Mouse (Mus musculus) embryonic facial prominence, embryonic 12.5 days (tissue): ENCODE measurements around the gene Srgap1. TPM values are rescaled to one million over a fixed set of nuclear protein-coding genes. Genes with fewer than 3 reads are reported as not detected.

ENCODE experiments used
- ATAC-seq: fragments of 200-750 bp; cut with Nextera tagmentation; 2 replicates; pipeline ENCODE4 v1.8.0; 2017; ENCODE audit not compliant: insufficient number of reproducible peaks, insufficient read depth, low FRiP score, low TSS enrichment
- H3K27ac ChIP-seq: fragments of 300-500 bp; sonication (generic); 2 replicates; pipeline ENCODE4 v1.5.1; 2016; ENCODE audit warnings: mild to moderate bottlenecking
- H3K27me3 ChIP-seq: fragments of 300-500 bp; sonication (generic); 2 replicates; pipeline ENCODE4 v1.6.1; 2016; ENCODE audit warnings: mild to moderate bottlenecking, moderate library complexity
- H3K36me3 ChIP-seq: fragments of 300-500 bp; sonication (generic); 2 replicates; pipeline ENCODE4 v1.6.1; 2016; ENCODE audit warnings: mild to moderate bottlenecking
- H3K4me1 ChIP-seq: fragments of 300-500 bp; sonication (generic); 2 replicates; pipeline ENCODE4 v1.6.1; 2016
- H3K4me2 ChIP-seq: fragments of 300-500 bp; sonication (generic); replicated peaks from 2 replicates; pipeline ENCODE4 v1.6.1; 2016; ENCODE audit warnings: mild to moderate bottlenecking, moderate library complexity
- H3K4me3 ChIP-seq: fragments of 300-500 bp; sonication (generic); 2 replicates; pipeline ENCODE4 v1.5.1; 2016; ENCODE audit warnings: mild to moderate bottlenecking
- H3K9ac ChIP-seq: fragments of 300-500 bp; sonication (generic); 2 replicates; pipeline ENCODE4 v1.6.1; 2016; ENCODE audit warnings: mild to moderate bottlenecking, moderate library complexity
- H3K9me3 ChIP-seq: fragments of 300-500 bp; sonication (generic); 2 replicates; pipeline ENCODE4 v1.6.1; 2016; ENCODE audit warnings: mild to moderate bottlenecking, moderate library complexity
- WGBS: fragments of 180-500 bp; shearing (Covaris S2); methylation state at CpG from one replicate; pipeline ENCODE4 v1.1.7; 2016; 5-methylcytosine and 5-hydroxymethylcytosine counted together
- polyA plus RNA-seq: library from polyadenylated mRNA; unstranded; fragments of >200 nt; fragmentation: Nextera tagmentation; extraction: Ambion mirVana; gene quantifications from 2 replicates; pipeline ENCODE4 v1.2.1, GENCODE M21; 2016

Srgap1 gene
- polyA plus RNA-seq, 1 experiment from 2014 or later, result 19.6 TPM

DNA sequence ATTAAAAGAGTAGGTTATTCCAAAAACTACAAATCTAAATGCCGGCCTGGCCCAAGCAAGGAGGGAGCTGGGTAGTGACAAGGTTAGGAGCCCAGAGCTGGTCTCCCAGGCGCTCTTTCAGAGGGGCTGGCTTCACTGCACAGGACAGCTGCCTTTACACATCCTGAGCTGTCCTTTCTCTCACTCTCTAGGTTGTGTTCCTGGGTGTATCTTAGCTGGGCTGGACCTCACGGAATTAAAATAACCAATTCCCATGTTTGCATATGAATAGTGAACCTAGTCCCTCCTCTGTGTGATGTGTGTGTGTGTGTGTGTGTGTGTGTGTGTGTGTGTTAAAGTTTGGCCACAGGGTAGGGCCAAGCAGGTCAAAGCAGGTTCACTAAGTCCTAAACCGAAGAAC lies 2.2 kb downstream of the Srgap1 start:
- no peak overlapping the region; the same call in 1 of the 2 replicates for H3K4me2 ChIP-seq

GRCm38 (mm10) chr10:122040372-122040771 lies 6.7 kb downstream of the Srgap1 start:
- Histone ChIP-seq H3K4me1 (0 out of 2 replicates have a peak, but pooled peaks cover 5% of the 10 kb centered on the region), H3K9me3 (no peaks in the 10 kb centered on the region), H3K9ac (no peak overlapping the region), H3K4me2 (no peak overlapping the region), H3K27ac (no peak overlapping the region), H3K4me3 (no peak overlapping the region), H3K27me3 (no peaks in the 10 kb centered on the region), H3K36me3 (peaks cover 5% of the 10 kb centered on the region)
- ATAC-seq, result no peak
- WGBS, result 41% methylated on average over 4 of the region's 4 CpGs

More for the DNA sequence above, 2.2 kb downstream of the Srgap1 start:
- Histone ChIP-seq H3K9ac (no peak overlapping the region; the same call in 1 of the 2 replicates), H3K36me3 (no peaks in the 10 kb centered on the region), H3K4me1 (peaks cover 13% of the 10 kb centered on the region), H3K4me3 (no peak overlapping the region), H3K27ac (no peak overlapping the region), H3K27me3 (no peaks in the 10 kb centered on the region), H3K9me3 (no peaks in the 10 kb centered on the region)
- WGBS, result 74% methylated on average over 4 of the region's 4 CpGs
- ATAC-seq, result no peak

DNA sequence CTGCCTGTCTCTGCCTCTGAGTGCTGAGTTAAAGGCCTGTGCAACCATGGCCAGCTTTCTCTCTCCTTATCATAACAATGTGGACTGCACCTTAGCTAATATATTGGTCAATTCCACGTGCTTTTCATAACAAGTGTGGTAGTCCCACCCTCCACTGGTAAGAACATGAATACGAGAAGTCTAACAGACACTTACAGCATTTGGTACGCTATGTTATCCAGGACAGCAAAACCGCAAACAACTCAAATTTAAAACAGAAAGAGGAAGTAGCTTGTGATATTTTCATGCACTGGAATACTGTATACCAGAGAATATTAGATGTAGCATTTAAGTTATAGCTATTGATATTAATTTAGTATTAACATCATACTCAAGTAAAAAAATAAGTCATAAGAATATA lies 7.5 kb downstream of the Srgap1 start:
- Histone ChIP-seq H3K4me3 (no peak overlapping the region), H3K27me3 (no peaks in the 10 kb centered on the region), H3K4me1 (0 out of 2 replicates have a peak, but pooled peaks cover under 1% of the 10 kb centered on the region), H3K27ac (no peak overlapping the region), H3K9ac (no peak overlapping the region), H3K36me3 (peaks cover 5% of the 10 kb centered on the region), H3K4me2 (no peak overlapping the region), H3K9me3 (no peaks in the 10 kb centered on the region)
- WGBS, result 88% methylated on average over 4 of the region's 4 CpGs
- no peak for ATAC-seq

- 59% methylated on average over 3 of the region's 3 CpGs for WGBS
- no peak for ATAC-seq
These were observed 8.6 kb downstream of the Srgap1 start for GRCm38 (mm10) chr10:122038554-122038953.

GRCm38 (mm10) chr10:122033271-122033670 lies 13.8 kb downstream of the Srgap1 start:
- H3K4me1 ChIP-seq, result no peaks in the 10 kb centered on the region; the same call in 1 of the 2 replicates
- no peak overlapping the region for H3K27ac ChIP-seq
- H3K9me3 ChIP-seq, result no peaks in the 10 kb centered on the region
- no peak for ATAC-seq
- H3K27me3 ChIP-seq, result no peaks in the 10 kb centered on the region
- WGBS, result 68% methylated on average over 5 of the region's 5 CpGs
- no peak overlapping the region for H3K4me3 ChIP-seq
- H3K4me2 ChIP-seq, result no peak overlapping the region
- H3K36me3 ChIP-seq, result peaks cover 5% of the 10 kb centered on the region
- no peak overlapping the region for H3K9ac ChIP-seq

More at GRCm38 (mm10) chr10:122038554-122038953, 8.6 kb downstream of the Srgap1 start:
- Histone ChIP-seq H3K9me3 (no peaks in the 10 kb centered on the region), H3K36me3 (peaks cover 5% of the 10 kb centered on the region), H3K9ac (no peak overlapping the region), H3K4me2 (no peak overlapping the region), H3K4me1 (no peaks in the 10 kb centered on the region), H3K27ac (no peak overlapping the region), H3K4me3 (no peak overlapping the region), H3K27me3 (no peaks in the 10 kb centered on the region)

DNA sequence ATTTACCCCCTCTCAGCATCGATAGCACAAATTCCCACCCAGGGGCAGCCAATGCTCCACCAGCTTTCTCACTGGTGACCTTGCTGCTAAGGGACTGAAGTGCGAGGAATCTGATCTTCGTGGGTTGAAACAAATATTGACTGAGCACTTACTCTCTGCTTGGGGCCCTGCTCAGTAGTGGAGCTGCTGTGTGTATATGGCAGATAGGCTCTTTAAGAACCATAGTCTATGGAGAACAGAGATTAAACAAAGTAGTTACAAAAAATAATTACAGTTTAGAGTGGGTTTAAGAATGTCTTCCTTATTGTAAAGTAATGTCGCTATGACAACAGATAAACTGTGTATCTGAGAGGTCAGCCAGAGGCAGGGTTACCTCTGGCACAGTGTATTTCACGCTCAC lies 16.7 kb downstream of the Srgap1 start:
- Histone ChIP-seq H3K27me3 (no peaks in the 10 kb centered on the region), H3K9ac (no peak overlapping the region), H3K4me1 (no peaks in the 10 kb centered on the region; the same call in 1 of the 2 replicates), H3K9me3 (no peaks in the 10 kb centered on the region), H3K4me2 (no peak overlapping the region), H3K27ac (no peak overlapping the region), H3K36me3 (no peaks in the 10 kb centered on the region), H3K4me3 (no peak overlapping the region)
- ATAC-seq, result no peak
- WGBS, result 82% methylated on average over 5 of the region's 5 CpGs

DNA sequence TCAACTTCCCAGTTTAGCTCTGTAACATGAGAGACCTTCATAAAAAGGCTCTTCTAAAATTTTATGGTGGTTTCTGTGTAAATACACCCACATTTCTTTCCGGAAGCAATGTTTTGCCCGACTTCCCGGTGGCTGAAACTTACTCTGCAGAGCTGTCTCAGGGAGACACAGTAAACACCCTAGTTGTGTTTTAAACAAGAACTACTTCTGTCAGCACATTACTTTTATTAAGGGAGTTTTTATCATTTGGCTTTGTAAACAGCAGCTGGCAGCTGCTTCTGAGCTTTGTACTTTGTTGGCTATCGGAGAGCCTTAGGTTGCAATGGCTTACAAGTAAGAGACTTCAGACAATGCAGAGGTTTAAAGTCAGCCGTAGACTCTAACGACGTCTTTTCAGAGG lies 17.4 kb downstream of the Srgap1 start:
- no peaks in the 10 kb centered on the region; the same call in 1 of the 2 replicates for H3K4me1 ChIP-seq
- no peak overlapping the region for H3K4me3 ChIP-seq
- H3K36me3 ChIP-seq, result no peaks in the 10 kb centered on the region
- no peak overlapping the region for H3K4me2 ChIP-seq
- no peaks in the 10 kb centered on the region for H3K27me3 ChIP-seq
- WGBS, result 68% methylated on average over 7 of the region's 7 CpGs
- no peak overlapping the region for H3K9ac ChIP-seq
- H3K27ac ChIP-seq, result no peak overlapping the region
- no peak for ATAC-seq
- H3K9me3 ChIP-seq, result no peaks in the 10 kb centered on the region

- peaks cover 4% of the 10 kb centered on the region; the same call in 1 of the 2 replicates for H3K9me3 ChIP-seq
- no peaks in the 10 kb centered on the region for H3K27me3 ChIP-seq
- no peak overlapping the region for H3K4me3 ChIP-seq
- no peak overlapping the region for H3K9ac ChIP-seq
- peaks cover 4% of the 10 kb centered on the region for H3K36me3 ChIP-seq
- WGBS, result 87% methylated on average over 6 of the region's 6 CpGs
- H3K4me1 ChIP-seq, result no peaks in the 10 kb centered on the region
- H3K27ac ChIP-seq, result no peak overlapping the region
- ATAC-seq, result no peak; the same call in 1 of the 2 replicates
- H3K4me2 ChIP-seq, result no peak overlapping the region
These were observed 21.9 kb downstream of the Srgap1 start for GRCm38 (mm10) chr10:122025198-122025597.

- ATAC-seq, result no peak
- no peak overlapping the region for H3K4me3 ChIP-seq
- 90% methylated on average over 5 of the region's 5 CpGs for WGBS
These were observed 26.2 kb downstream of the Srgap1 start for GRCm38 (mm10) chr10:122020906-122021305.

DNA sequence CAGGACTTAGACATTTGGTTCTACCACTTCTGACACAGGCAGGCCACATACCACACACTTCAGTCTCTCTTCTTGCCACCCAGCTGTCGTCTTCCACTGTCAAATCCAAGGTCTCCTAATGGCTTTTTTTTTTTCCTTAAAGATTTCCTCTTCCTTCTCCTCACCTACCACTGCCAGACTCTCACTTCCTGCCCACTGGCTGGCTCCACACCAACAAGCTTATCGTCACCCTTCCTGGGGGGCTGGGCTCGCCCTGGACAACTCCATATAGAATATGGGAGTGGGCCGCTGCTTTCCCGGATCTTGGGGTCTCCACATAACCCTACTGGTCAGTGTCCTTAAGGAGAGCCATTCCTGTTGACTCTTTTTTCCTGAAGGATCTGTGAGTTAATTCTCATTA lies 26.9 kb downstream of the Srgap1 start:
- Histone ChIP-seq H3K36me3 (peaks cover 4% of the 10 kb centered on the region), H3K27ac (no peak overlapping the region), H3K27me3 (no peaks in the 10 kb centered on the region), H3K4me2 (no peak overlapping the region), H3K9me3 (peaks cover 4% of the 10 kb centered on the region; the same call in 1 of the 2 replicates), H3K4me3 (no peak overlapping the region), H3K4me1 (peaks cover 14% of the 10 kb centered on the region), H3K9ac (no peak overlapping the region)
- no peak for ATAC-seq
- 85% methylated on average over 5 of the region's 5 CpGs for WGBS

More at GRCm38 (mm10) chr10:122020906-122021305, 26.2 kb downstream of the Srgap1 start:
- peaks cover 4% of the 10 kb centered on the region; the same call in 1 of the 2 replicates for H3K9me3 ChIP-seq
- H3K27me3 ChIP-seq, result no peaks in the 10 kb centered on the region
- H3K9ac ChIP-seq, result no peak overlapping the region
- H3K4me1 ChIP-seq, result peaks cover 14% of the 10 kb centered on the region
- peaks cover 4% of the 10 kb centered on the region for H3K36me3 ChIP-seq
- no peak overlapping the region for H3K4me2 ChIP-seq
- H3K27ac ChIP-seq, result no peak overlapping the region

DNA sequence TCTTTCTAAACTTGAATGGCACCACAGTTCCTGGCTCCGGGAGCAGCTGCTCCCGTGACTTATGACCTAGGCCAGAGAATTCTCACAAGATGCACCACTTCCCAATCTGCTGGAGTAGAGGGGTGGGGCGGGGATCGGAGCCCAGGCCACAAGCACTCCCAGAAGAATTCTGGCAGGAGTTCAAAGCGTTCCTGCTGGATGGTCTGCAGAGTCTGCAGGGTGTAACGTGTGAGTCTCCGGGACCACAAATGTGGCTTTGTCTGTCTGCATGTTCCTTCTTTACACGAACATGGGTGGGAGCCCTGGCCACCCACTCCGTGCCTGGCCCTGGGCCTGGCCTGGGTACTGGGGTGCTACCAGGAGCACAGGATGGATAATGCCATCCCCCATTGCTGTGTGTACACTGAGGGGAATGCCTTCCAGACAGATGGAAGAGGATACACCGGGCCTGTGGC lies 28.5 kb downstream of the Srgap1 start:
- H3K27ac ChIP-seq, result no peak overlapping the region
- 0 out of 2 replicates have a peak, but pooled peaks have one; percentile 52 for ATAC-seq

DNA sequence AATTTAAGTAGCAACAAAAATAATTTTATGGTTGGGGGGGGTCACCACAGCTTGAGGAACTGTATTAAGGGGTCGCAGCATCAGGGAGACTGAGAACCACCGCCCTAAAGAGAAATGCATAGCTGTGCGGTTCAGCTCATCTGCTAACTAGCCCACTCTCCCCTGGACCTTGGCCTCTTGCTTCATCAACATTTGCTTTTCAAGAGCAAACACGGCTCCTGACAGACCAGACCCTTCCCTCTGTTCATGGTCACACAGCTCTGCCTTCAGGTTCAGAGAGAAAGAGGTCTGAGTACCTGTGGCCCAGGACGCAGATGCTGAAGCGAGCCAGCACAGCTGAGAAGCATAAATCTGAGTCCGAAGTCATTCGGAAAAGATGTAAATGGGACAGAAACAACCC lies 29.4 kb downstream of the Srgap1 start:
- no peak for ATAC-seq
- H3K36me3 ChIP-seq, result no peaks in the 10 kb centered on the region
- H3K4me3 ChIP-seq, result no peak overlapping the region
- peaks cover 16% of the 10 kb centered on the region for H3K4me1 ChIP-seq
- H3K27me3 ChIP-seq, result no peaks in the 10 kb centered on the region
- WGBS, result 85% methylated on average over 8 of the region's 8 CpGs
- H3K4me2 ChIP-seq, result no peak overlapping the region
- no peaks in the 10 kb centered on the region for H3K9me3 ChIP-seq
- no peak overlapping the region for H3K9ac ChIP-seq
- no peak overlapping the region for H3K27ac ChIP-seq

More for the DNA sequence above, 28.5 kb downstream of the Srgap1 start:
- H3K27me3 ChIP-seq, result no peaks in the 10 kb centered on the region
- WGBS, result 50% methylated on average over 10 of the region's 10 CpGs
- no peak overlapping the region for H3K4me2 ChIP-seq
- H3K9ac ChIP-seq, result no peak overlapping the region
- no peaks in the 10 kb centered on the region for H3K9me3 ChIP-seq
- peaks cover 16% of the 10 kb centered on the region for H3K4me1 ChIP-seq
- H3K36me3 ChIP-seq, result no peaks in the 10 kb centered on the region
- H3K4me3 ChIP-seq, result no peak overlapping the region
